Mouse (Mus musculus) inflammation-experienced regulatory T-cells, adult 6 months (primary cell): Measurements from ENCODE around the gene Pitpnm3. TPM values are rescaled to one million over a fixed set of nuclear protein-coding genes. Genes with fewer than 3 reads are reported as not detected.

Source experiments
- ATAC-seq: one replicate; pipeline ENCODE4 v1.8.0; 2017
- polyA plus RNA-seq, 3 experiments: library from polyadenylated mRNA; unstranded; fragments of 100-300 nt; shearing (Covaris generic); gene quantifications; one replicate each; pipeline ENCODE4 v1.2.1; 2017

Pitpnm3 gene
- polyA plus RNA-seq, 3 experiments from 2014 or later = not detected

GRCm38 (mm10) chr11:72086251-72087046, 49.1 kb downstream of the Pitpnm3 start:
- ATAC-seq = no peak

GRCm38 (mm10) chr11:72084337-72084736, 51.2 kb downstream of the Pitpnm3 start:
- no peak for ATAC-seq

DNA sequence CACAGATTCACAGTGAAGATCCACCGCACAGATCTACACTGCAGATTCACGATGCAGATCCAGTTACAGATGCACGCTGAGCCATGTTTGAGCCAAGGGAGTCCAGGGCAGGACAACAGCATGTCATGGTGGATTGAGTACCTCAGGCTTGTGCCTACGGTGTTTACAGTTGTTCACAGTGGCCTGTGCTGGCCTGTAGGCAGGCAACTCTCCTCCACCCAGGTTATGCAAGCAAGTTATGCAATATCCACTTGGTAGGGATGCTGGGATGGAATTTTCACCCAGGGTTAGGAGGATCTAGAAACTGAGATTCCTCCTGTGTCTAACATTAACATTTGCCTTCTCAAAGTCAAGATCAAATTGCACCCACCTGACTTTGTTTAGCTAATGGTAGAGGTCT, 53.0 kb downstream of the Pitpnm3 start:
- no peak for ATAC-seq

DNA sequence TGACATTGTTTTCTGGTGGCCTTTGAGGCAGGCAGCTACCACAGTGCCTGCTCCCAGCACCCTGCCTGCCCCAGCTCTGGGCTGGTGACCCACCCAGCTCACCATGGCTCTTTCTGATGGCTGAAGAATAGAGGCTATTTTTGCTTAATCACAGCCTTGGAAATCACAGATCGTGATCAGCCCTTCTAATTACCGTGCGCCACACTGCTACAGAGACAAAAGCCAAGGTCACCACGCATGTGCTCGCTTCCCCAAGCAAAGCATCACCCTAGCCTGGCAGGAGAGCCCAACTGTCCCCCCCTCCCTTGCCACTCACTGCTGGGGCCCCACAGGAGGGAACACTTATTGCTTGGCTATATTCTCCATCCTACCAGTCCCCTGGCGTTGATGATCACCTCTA, 55.1 kb downstream of the Pitpnm3 start:
- no peak for ATAC-seq

- no peak for ATAC-seq
These were observed 56.9 kb downstream of the Pitpnm3 start for GRCm38 (mm10) chr11:72078647-72079046.

- no peak for ATAC-seq
These were observed 57.5 kb downstream of the Pitpnm3 start for GRCm38 (mm10) chr11:72078056-72078455.

- ATAC-seq = no peak
These were observed 61.3 kb downstream of the Pitpnm3 start for GRCm38 (mm10) chr11:72074230-72074629.

GRCm38 (mm10) chr11:72072331-72072905, 63.2 kb downstream of the Pitpnm3 start:
- no peak for ATAC-seq

- ATAC-seq = no peak
These were observed 64.8 kb downstream of the Pitpnm3 start for GRCm38 (mm10) chr11:72070733-72071132.

DNA sequence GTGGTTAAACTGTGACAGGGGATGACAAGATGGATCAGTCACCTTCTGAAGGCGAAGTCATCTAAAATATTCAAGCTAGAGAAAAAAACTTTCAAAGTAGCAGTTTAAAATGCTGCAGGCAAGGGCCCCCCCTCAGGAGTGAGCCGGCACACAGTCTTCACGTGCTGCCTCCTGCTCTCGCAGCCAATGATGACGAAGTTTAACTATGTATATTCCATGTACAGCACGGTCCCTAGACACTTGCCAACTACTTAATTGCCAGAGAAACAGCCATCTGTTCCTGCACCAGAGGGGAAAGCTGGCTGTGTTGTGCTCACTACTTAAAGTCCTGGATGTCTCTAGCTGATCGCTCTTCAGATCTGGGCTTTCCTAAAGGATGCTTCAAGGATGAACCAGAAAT, 67.6 kb downstream of the Pitpnm3 start:
- ATAC-seq = no peak

DNA sequence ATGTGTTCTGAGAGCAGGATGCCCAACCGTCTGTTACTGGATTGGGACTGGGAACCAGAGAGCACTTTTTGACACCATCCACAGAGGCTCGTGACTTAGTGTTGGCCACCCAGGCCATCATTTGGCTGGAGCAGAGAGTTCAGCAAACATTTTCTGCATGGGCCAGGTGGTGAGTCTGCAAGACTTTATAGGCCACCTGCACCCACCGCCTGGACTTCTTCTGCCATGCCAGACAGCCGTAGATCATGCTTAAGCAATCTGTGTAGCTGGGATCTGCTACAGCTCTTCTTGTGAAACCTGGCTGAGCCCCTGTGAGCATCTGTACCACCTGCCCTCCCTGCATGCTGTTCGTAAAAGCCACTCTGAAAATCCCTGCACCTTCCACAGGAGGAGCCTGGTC, 68.3 kb downstream of the Pitpnm3 start:
- no peak for ATAC-seq

GRCm38 (mm10) chr11:72066330-72066729, 69.2 kb downstream of the Pitpnm3 start:
- ATAC-seq = no peak

DNA sequence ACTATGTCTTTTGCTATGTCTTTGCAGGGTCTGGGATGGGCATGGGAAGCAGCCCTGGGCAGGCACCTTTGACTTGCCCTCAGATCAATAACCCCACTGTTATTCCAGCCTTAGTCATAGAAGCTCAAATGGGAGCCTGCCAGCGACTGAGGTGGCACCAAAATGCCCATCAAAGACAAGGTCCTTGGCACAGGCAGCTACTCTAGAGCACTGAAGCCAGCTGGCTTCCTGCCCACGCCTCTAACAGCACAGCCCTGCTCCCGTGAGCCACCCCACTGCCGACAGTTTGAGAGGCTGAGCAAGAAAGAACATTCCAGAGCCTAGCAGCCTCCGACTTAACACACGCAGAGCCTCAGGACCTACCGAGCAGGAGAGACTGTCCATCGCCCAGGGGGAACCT, 70.5 kb downstream of the Pitpnm3 start:
- ATAC-seq = no peak

GRCm38 (mm10) chr11:72064414-72064813, 71.2 kb downstream of the Pitpnm3 start:
- ATAC-seq = no peak

DNA sequence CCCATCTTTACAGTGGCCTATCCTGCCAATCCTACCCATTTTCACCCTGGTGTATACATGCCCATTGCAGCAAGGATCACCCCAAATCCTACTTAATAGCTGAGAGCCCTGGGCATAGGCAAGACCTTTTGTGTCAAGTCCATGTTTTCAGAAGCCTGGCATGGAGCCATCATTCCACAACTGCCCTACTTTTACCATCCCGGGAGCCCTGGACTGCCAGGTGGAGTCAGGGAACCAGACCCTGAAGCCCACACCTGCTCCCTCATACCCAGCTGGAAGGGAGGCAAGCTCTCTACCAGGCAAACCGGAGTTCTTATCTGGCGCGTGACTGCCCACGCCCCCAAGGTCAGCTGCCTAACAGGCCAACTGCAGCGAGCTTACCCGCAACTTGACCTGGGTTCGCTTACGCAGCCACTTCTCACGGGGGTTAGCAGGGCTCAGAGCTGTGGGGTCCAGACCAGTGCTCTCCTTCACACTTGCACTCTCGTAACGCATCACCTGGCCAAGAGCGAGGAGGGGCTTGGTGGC, 74.4 kb downstream of the Pitpnm3 start:
- ATAC-seq = no peak

GRCm38 (mm10) chr11:72060416-72060815, 75.2 kb downstream of the Pitpnm3 start:
- no peak for ATAC-seq

DNA sequence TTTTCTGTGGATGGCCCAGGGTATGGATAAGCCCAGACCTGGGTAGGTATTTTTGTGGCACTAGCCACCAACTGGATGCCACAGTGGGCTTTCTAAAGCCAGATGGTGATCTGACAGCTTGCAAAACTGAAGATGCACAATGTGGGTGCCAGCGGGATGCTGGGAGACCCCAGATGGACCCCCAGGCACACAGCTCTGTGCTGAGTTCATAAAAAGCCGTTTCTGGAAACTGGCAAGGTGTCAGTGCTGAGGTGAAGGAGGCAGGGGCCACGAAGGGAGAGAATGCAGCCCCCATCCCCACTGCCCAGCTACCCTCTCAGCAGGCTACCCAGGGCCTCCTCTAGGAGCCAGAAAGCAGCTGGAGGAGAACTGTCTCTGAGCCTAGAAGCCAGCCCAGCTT, 78.4 kb downstream of the Pitpnm3 start:
- ATAC-seq = no peak

GRCm38 (mm10) chr11:72055176-72055575, 80.4 kb downstream of the Pitpnm3 start:
- no peak for ATAC-seq

- no peak for ATAC-seq
These were observed 82.9 kb downstream of the Pitpnm3 start for GRCm38 (mm10) chr11:72052636-72053035.

GRCm38 (mm10) chr11:72052221-72052620, 83.4 kb downstream of the Pitpnm3 start:
- ATAC-seq = no peak

- ATAC-seq = no peak
These were observed 84.4 kb downstream of the Pitpnm3 start for GRCm38 (mm10) chr11:72050895-72051858.

- no peak for ATAC-seq
These were observed 85.2 kb downstream of the Pitpnm3 start for GRCm38 (mm10) chr11:72050168-72050894.
